Mouse (Mus musculus): Measurements from ENCODE around the gene Zfp580. TPM values are rescaled to one million over a fixed set of nuclear protein-coding genes. Genes with fewer than 3 reads are reported as not detected.

The Zfp580 gene
- polyA plus RNA-seq, 1 experiment from 2014 or later: 21.6 TPM

GRCm38 (mm10) chr7:5052438-5052837, 1.1 kb downstream of the Zfp580 start:
- under 1% methylated on average over 6 of the region's 12 CpGs for WGBS
- H3K4me3 ChIP-seq (ENCODE audit: low read depth, low read length): peak overlapping the region; percentile 74
- peaks cover 7% of the 10 kb centered on the region; the same call in 1 of the 2 replicates for H3K27me3 ChIP-seq (ENCODE audit: control insufficient read depth, insufficient read depth, low read length)
- TF ChIP-seq CTCF (IDR thresholded peaks at IDR 0.05; ENCODE audit: low read depth): no peak
- no peak for TF ChIP-seq EP300 (optimal IDR thresholded peaks at IDR 0.05)
- ATAC-seq (ENCODE audit: low FRiP score, low TSS enrichment): no peak
- H3K27ac ChIP-seq (replicated peaks): no peak overlapping the region
- no peaks in the 10 kb centered on the region for H3K36me3 ChIP-seq (ENCODE audit: control insufficient read depth, insufficient read depth, low read length)
- no peaks in the 10 kb centered on the region for H3K9me3 ChIP-seq (ENCODE audit: control insufficient read depth, low read length)
- no peak for DNase-seq (ENCODE audit: low spot score)
- peak overlapping the region; percentile 84 for H3K9ac ChIP-seq (ENCODE audit: low read length)
- H3K4me1 ChIP-seq (replicated peaks; ENCODE audit: control insufficient read depth, insufficient read depth): peaks cover 6% of the 10 kb centered on the region
- H3K4me2 ChIP-seq (replicated peaks; ENCODE audit: low read depth): peak overlapping the region; percentile 89

- no peak overlapping the region for H3K27ac ChIP-seq (replicated peaks)
- DNase-seq (ENCODE audit: low spot score) (peak; percentile 41), ATAC-seq (ENCODE audit: low FRiP score, low TSS enrichment) (0 out of 2 replicates have a peak, but pooled peaks have one; percentile 40)
- H3K9ac ChIP-seq (ENCODE audit: low read length): peak overlapping the region; percentile 47
- peak overlapping the region; percentile 89 for H3K4me2 ChIP-seq (replicated peaks; ENCODE audit: low read depth)
- peaks cover 7% of the 10 kb centered on the region; the same call in 1 of the 2 replicates for H3K27me3 ChIP-seq (ENCODE audit: control insufficient read depth, insufficient read depth, low read length)
- peaks cover 6% of the 10 kb centered on the region for H3K4me1 ChIP-seq (replicated peaks; ENCODE audit: control insufficient read depth, insufficient read depth)
- H3K36me3 ChIP-seq (ENCODE audit: control insufficient read depth, insufficient read depth, low read length): no peaks in the 10 kb centered on the region
- H3K9me3 ChIP-seq (ENCODE audit: control insufficient read depth, low read length): no peaks in the 10 kb centered on the region
- H3K4me3 ChIP-seq (ENCODE audit: low read depth, low read length): peak overlapping the region; percentile 74
- WGBS: 11% methylated on average over 44 of the region's 45 CpGs
- TF ChIP-seq EP300 (optimal IDR thresholded peaks at IDR 0.05) (no peak), CTCF (IDR thresholded peaks at IDR 0.05; ENCODE audit: low read depth) (no peak)
Observed at GRCm38 (mm10) chr7:5052931-5053343, 1.6 kb downstream of the Zfp580 start.

GRCm38 (mm10) chr7:5053456-5054179, 2.3 kb downstream of the Zfp580 start:
- no peak for ATAC-seq (ENCODE audit: low FRiP score, low TSS enrichment)
- Histone ChIP-seq H3K4me1 (replicated peaks; ENCODE audit: control insufficient read depth, insufficient read depth) (peaks cover 6% of the 10 kb centered on the region), H3K9ac (ENCODE audit: low read length) (peak overlapping the region; percentile 55; the same call in 1 of the 2 replicates), H3K4me3 (ENCODE audit: low read depth, low read length) (peak overlapping the region; percentile 74), H3K36me3 (ENCODE audit: control insufficient read depth, insufficient read depth, low read length) (no peaks in the 10 kb centered on the region), H3K27ac (replicated peaks) (no peak overlapping the region), H3K27me3 (ENCODE audit: control insufficient read depth, insufficient read depth, low read length) (peaks cover 7% of the 10 kb centered on the region; the same call in 1 of the 2 replicates), H3K4me2 (replicated peaks; ENCODE audit: low read depth) (peak overlapping the region; percentile 89), H3K9me3 (ENCODE audit: control insufficient read depth, low read length) (no peaks in the 10 kb centered on the region)
- WGBS: 13% methylated on average over 32 of the region's 32 CpGs
- DNase-seq (ENCODE audit: low spot score): no peak
- TF ChIP-seq EP300 (optimal IDR thresholded peaks at IDR 0.05): no peak
- TF ChIP-seq CTCF (IDR thresholded peaks at IDR 0.05; ENCODE audit: low read depth): no peak

- Histone ChIP-seq H3K27me3 (ENCODE audit: control insufficient read depth, insufficient read depth, low read length) (peaks cover 7% of the 10 kb centered on the region; the same call in 1 of the 2 replicates), H3K9ac (ENCODE audit: low read length) (peak overlapping the region; percentile 63), H3K36me3 (ENCODE audit: control insufficient read depth, insufficient read depth, low read length) (no peaks in the 10 kb centered on the region), H3K4me2 (replicated peaks; ENCODE audit: low read depth) (peak overlapping the region; percentile 69), H3K4me3 (ENCODE audit: low read depth, low read length) (peak overlapping the region; percentile 51), H3K9me3 (ENCODE audit: control insufficient read depth, low read length) (no peaks in the 10 kb centered on the region), H3K4me1 (replicated peaks; ENCODE audit: control insufficient read depth, insufficient read depth) (peaks cover 10% of the 10 kb centered on the region), H3K27ac (replicated peaks) (no peak overlapping the region)
- DNase-seq (ENCODE audit: low spot score): no peak
- 2% methylated on average over 51 of the region's 55 CpGs for WGBS
- TF ChIP-seq EP300 (optimal IDR thresholded peaks at IDR 0.05): no peak
- no peak for TF ChIP-seq CTCF (IDR thresholded peaks at IDR 0.05; ENCODE audit: low read depth)
- no peak for ATAC-seq (ENCODE audit: low FRiP score, low TSS enrichment)
Observed at GRCm38 (mm10) chr7:5056651-5057263, 5.4 kb downstream of the Zfp580 start.

GRCm38 (mm10) chr7:5057381-5057780, 6.0 kb downstream of the Zfp580 start:
- Histone ChIP-seq H3K9ac (ENCODE audit: low read length) (peak overlapping the region; percentile 63), H3K27me3 (ENCODE audit: control insufficient read depth, insufficient read depth, low read length) (peaks cover 7% of the 10 kb centered on the region; the same call in 1 of the 2 replicates), H3K9me3 (ENCODE audit: control insufficient read depth, low read length) (no peaks in the 10 kb centered on the region), H3K27ac (replicated peaks) (no peak overlapping the region), H3K36me3 (ENCODE audit: control insufficient read depth, insufficient read depth, low read length) (no peaks in the 10 kb centered on the region), H3K4me3 (ENCODE audit: low read depth, low read length) (peak overlapping the region; percentile 51), H3K4me2 (replicated peaks; ENCODE audit: low read depth) (peak overlapping the region; percentile 69), H3K4me1 (replicated peaks; ENCODE audit: control insufficient read depth, insufficient read depth) (peaks cover 10% of the 10 kb centered on the region)
- 33% methylated on average over 8 of the region's 8 CpGs for WGBS
- DNase-seq (ENCODE audit: low spot score) (no peak), ATAC-seq (ENCODE audit: low FRiP score, low TSS enrichment) (no peak)
- TF ChIP-seq CTCF (IDR thresholded peaks at IDR 0.05; ENCODE audit: low read depth) (no peak), EP300 (optimal IDR thresholded peaks at IDR 0.05) (no peak)

GRCm38 (mm10) chr7:5057804-5058203, 6.5 kb downstream of the Zfp580 start:
- TF ChIP-seq CTCF (IDR thresholded peaks at IDR 0.05; ENCODE audit: low read depth) (peak; percentile 45), EP300 (optimal IDR thresholded peaks at IDR 0.05) (no peak)
- Histone ChIP-seq H3K4me1 (replicated peaks; ENCODE audit: control insufficient read depth, insufficient read depth) (peaks cover 8% of the 10 kb centered on the region), H3K36me3 (ENCODE audit: control insufficient read depth, insufficient read depth, low read length) (no peaks in the 10 kb centered on the region), H3K27ac (replicated peaks) (no peak overlapping the region), H3K4me2 (replicated peaks; ENCODE audit: low read depth) (no peak overlapping the region), H3K9ac (ENCODE audit: low read length) (no peak overlapping the region), H3K27me3 (ENCODE audit: control insufficient read depth, insufficient read depth, low read length) (peaks cover 7% of the 10 kb centered on the region; the same call in 1 of the 2 replicates), H3K4me3 (ENCODE audit: low read depth, low read length) (no peak overlapping the region), H3K9me3 (ENCODE audit: control insufficient read depth, low read length) (no peaks in the 10 kb centered on the region)
- WGBS: 46% methylated on average over 11 of the region's 11 CpGs
- no peak for DNase-seq (ENCODE audit: low spot score)
- ATAC-seq (ENCODE audit: low FRiP score, low TSS enrichment): no peak
